Mouse (Mus musculus) effector memory CD4-positive, alpha-beta T cell, adult 7 months (primary cell): ENCODE measurements around the gene Cyp26a1. TPM values are rescaled to one million over a fixed set of nuclear protein-coding genes. Genes with fewer than 3 reads are reported as not detected.

Source experiments
- polyA plus RNA-seq: library from polyadenylated mRNA; unstranded; fragments of 100-300 nt; shearing (Covaris generic); gene quantifications from one replicate; pipeline ENCODE4 v1.2.1, GENCODE M21; 2017

The Cyp26a1 gene
- not detected for polyA plus RNA-seq

GRCm38 (mm10) chr19:37697651-37698272 is at the start of gene Cyp26a1:
TSS of gene Cyp26a1 (plus strand) at chr19:37697798.

DNA sequence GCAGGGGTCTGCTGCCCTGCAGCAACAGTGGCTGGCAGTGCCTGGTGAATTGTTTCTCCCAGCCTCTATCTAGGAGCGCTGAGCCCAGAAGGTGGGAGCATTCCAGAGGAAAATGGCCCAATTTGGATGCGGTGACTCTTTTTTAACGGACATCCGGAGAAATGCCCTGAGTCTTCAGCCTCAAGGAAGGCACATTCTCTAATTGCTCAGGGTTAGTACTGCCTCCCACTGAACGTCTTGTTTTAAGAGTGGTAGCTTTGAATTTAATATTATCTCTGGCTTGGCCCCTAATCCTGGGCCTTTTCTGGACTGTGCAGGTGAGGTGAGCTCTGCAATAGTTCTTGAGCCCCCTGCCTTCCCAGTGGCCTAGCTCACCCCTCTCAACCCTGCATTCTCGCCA is 12.3 kb upstream of the Cyp26a1 start, which contains the start of gene Cyp26c1:
Gene Cyp26c1, plus strand, starts transcription at position 301 of the 400 bp plus-strand sequence.

Other genes starting within 250 kb of the Cyp26a1 start
- gene Exoc6, start 147.4 kb upstream of the Cyp26a1 start, polyA plus RNA-seq, result 36.6 TPM
- not detected for gene Cyp26c1, start 12.2 kb upstream of the Cyp26a1 start, polyA plus RNA-seq